Mouse (Mus musculus) bone marrow, adult 2 months (tissue): ENCODE data around the gene Bhlhe23. TPM values are rescaled to one million over a fixed set of nuclear protein-coding genes. Genes with fewer than 3 reads are reported as not detected.

ENCODE experiments used
- H3K27ac ChIP-seq: fragments of 200-500 bp; 2 replicates; pipeline ENCODE4 v1.5.1; 2012; ENCODE audit warnings: low read depth, mild to moderate bottlenecking, control low read depth, inconsistent platforms, low read length; ENCODE audit not compliant: control insufficient read depth, poor library complexity, insufficient read depth
- H3K4me1 ChIP-seq: fragments of 200-500 bp; 2 replicates; pipeline ENCODE4 v1.6.1; 2011; ENCODE audit warnings: low read length; ENCODE audit not compliant: control insufficient read depth, insufficient read depth
- H3K4me3 ChIP-seq: fragments of 200-500 bp; replicated peaks from 2 replicates; pipeline ENCODE3; 2011; ENCODE audit warnings: mild to moderate bottlenecking, low read depth, low read length, control low read depth; ENCODE audit not compliant: control insufficient read depth
- CTCF ChIP-seq: fragments of 200-500 bp; IDR thresholded peaks from 2 replicates; pipeline ENCODE4 v1.5.1; 2011; ENCODE audit warnings: low read length, control low read depth; ENCODE audit not compliant: control insufficient read depth, insufficient read depth
- POLR2A ChIP-seq: fragments of 200-500 bp; IDR thresholded peaks from 2 replicates; pipeline ENCODE4 v1.6.1; 2011; ENCODE audit warnings: low read depth, mild to moderate bottlenecking, control low read depth, low read length, borderline replicate concordance; ENCODE audit not compliant: control insufficient read depth
- WGBS: fragments of 180-500 bp; shearing (Covaris S2); methylation state at CpG from one replicate; pipeline ENCODE4 v1.1.7; 2018; 5-methylcytosine and 5-hydroxymethylcytosine counted together
- polyA plus RNA-seq: library from polyadenylated mRNA; stranded (reverse); fragments of >200 nt; gene quantifications from 2 replicates; pipeline ENCODE4 v1.2.4, GENCODE M21; 2011; ENCODE audit warnings: low replicate concordance; ENCODE audit not compliant: missing spikeins, insufficient read depth, insufficient read length

The Bhlhe23 gene
- polyA plus RNA-seq = not detected in 2 replicates

- Histone ChIP-seq H3K27ac (no peak within 1 kb of the TSS), H3K4me3 (no peak within 1 kb of the TSS), H3K4me1 (no peaks in the 10 kb centered on the region)
- WGBS = 8% methylated on average over 28 of the region's 28 CpGs
- TF ChIP-seq POLR2A = no peak
- no peak for TF ChIP-seq CTCF
These were observed at the start of gene Bhlhe23 for GRCm38 (mm10) chr2:180776793-180777192. TSS of gene Bhlhe23 (minus strand) at chr2:180776900.

DNA sequence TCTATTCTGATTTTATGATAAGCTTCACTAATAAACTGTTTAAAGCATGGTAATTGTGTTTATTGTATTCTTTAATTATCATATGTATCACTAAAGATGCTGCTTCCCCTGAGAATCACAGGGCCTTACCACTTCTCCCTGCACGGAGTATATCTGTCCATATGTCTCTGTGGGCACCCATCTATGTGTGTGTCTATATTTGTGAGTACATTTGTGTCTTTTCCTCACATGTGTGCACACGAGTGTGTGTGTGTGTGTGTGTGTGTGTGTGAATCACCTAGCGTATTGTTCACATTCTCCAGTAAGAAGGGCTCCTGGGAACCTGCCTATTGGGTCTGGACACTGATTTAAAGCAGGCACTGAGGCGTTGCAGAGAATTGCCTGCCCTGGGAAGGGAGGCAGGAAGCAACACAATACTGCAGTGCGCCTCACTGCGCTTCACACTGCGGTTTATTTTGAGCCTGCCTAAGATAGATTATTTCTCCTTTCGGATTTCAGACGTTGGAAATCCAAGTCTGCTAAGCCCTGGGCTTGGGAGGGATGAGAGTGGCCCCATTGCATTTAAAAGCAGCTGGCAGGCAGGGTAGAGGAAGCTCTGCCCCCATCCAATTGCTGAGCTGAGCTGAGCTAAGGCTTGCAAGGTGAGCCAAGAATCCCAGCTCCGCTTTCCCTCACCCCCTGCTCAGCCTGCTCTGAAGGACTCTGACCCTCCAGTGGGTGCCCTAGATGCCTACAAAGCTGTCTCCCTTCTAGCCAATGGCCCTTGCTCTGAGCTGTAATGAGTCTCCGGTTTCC lies 48.6 kb upstream of the Bhlhe23 start:
- 34% methylated on average over 11 of the region's 11 CpGs for WGBS
- Histone ChIP-seq H3K4me1 (no peaks in the 10 kb centered on the region), H3K4me3 (no peak overlapping the region), H3K27ac (no peak overlapping the region)
- no peak for TF ChIP-seq POLR2A

- 67% methylated on average over 4 of the region's 4 CpGs for WGBS
- Histone ChIP-seq H3K4me1 (no peaks in the 10 kb centered on the region), H3K27ac (no peak overlapping the region), H3K4me3 (no peak overlapping the region)
- TF ChIP-seq POLR2A (no peak), CTCF (no peak)
These were observed 48.0 kb upstream of the Bhlhe23 start for GRCm38 (mm10) chr2:180824724-180825123.

- H3K27ac ChIP-seq = no peak overlapping the region
- no peaks in the 10 kb centered on the region for H3K4me1 ChIP-seq
- no peak overlapping the region for H3K4me3 ChIP-seq
- WGBS = 66% methylated on average over 4 of the region's 4 CpGs
- TF ChIP-seq CTCF (no peak), POLR2A (no peak)
These were observed 47.4 kb upstream of the Bhlhe23 start for GRCm38 (mm10) chr2:180824061-180824460.

DNA sequence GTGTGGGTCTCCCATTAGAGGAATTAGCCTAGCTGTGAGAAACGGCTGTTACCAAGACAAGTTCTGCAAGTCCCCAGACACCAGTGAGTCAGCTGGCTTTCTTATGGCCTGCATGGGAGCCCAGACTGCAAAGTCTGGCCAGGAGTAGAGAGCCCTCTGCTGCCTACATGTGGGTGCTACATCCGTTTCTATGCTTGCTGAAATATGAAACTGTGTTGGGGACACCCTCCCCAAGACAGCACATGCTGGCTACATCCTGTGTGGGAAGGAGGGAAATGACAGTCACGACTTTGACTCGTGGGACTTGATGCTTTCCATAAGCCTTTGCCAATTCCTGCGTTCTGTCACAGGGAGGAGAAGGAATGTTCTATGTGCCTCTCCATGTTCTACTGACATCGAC lies 45.8 kb upstream of the Bhlhe23 start:
- no peak overlapping the region for H3K27ac ChIP-seq
- no peaks in the 10 kb centered on the region for H3K4me1 ChIP-seq
- 12% methylated on average over 6 of the region's 6 CpGs for WGBS
- H3K4me3 ChIP-seq = no peak overlapping the region
- TF ChIP-seq POLR2A (no peak), CTCF (no peak)

DNA sequence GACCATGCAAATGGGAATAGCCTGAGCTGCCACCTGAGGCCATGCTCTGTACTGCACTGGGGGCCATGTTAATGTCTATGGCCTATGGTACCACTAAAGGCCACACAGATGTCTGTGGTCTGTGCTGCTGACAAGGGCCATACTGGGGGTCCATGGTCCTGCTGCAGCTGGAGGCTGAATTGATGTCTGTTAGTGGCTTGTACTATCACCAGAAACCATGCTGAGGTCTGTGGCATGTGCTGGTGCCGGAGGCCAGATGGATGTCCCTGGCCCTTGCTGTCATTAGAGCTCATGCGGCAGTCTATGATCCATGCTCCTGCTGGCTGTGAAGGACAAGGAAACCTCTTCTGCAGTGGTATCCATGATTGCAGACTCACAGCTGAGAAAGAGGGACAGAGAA lies 42.8 kb upstream of the Bhlhe23 start:
- TF ChIP-seq POLR2A (no peak), CTCF (no peak)
- H3K4me1 ChIP-seq = no peaks in the 10 kb centered on the region
- 91% methylated on average over 2 of the region's 2 CpGs for WGBS
- H3K4me3 ChIP-seq = no peak overlapping the region
- no peak overlapping the region for H3K27ac ChIP-seq

GRCm38 (mm10) chr2:180816440-180817065 lies 39.9 kb upstream of the Bhlhe23 start:
- H3K4me3 ChIP-seq = no peak overlapping the region
- no peak overlapping the region for H3K27ac ChIP-seq
- WGBS = 44% methylated on average over 6 of the region's 6 CpGs
- TF ChIP-seq CTCF = no peak
- TF ChIP-seq POLR2A = no peak
- H3K4me1 ChIP-seq = no peaks in the 10 kb centered on the region

DNA sequence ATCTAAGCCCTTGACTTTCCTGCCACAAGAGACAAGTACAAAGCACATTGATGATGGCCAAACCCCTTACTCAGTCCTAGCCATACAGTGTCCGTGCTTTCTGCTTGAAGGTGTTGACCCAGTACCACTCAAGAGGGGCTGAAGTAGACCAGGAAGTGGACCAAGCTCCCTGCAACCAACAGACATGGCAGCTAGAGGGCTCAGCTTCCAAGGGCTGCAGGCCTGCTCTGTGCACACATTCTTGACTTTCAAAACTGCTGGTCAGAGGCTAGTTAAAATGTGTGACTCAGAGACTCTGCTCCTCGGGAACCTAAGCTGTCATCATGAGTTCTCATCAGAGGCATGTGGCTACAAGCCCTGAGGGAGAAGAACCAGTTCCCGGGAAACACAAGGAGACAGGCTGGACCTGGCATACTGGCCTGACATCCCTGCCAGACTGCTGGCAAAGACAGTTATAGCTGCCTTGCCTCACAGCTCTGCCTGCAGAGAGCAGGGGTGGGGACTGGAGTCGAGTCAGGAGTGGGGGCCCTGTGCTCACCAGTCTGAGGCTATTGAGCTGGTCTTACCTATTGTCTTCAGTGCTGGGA lies 37.4 kb upstream of the Bhlhe23 start:
- no peak overlapping the region for H3K4me3 ChIP-seq
- WGBS = 50% methylated on average over 4 of the region's 4 CpGs
- H3K4me1 ChIP-seq = no peaks in the 10 kb centered on the region
- TF ChIP-seq POLR2A = no peak
- no peak for TF ChIP-seq CTCF
- H3K27ac ChIP-seq = no peak overlapping the region
